ENCODE assay signal across 1 mouse cellular context in the genomic region with DNA sequence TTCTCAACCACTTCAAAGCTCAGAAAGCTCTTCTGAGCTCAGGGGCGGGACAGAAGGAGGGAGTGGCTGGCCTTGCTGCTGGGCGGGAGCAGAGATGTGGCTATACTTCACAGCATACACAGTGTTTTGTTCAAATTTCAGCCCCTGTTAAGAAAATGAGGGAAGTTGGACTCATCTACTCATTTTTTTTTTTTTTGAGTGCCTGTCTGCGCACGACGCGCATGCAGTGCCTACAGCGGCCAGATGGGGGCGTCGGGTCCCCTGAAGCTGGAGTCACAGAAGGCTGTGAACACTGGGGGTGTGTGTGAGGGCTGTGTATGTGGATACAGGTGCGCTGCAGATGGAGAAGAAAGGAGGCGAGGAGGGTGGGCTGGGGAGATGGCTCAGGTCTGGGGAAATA.
TF ChIP-seq lines count a peak whose summit lies in the region.

No protein-coding gene starts in this region.

TF ChIP-seq in C2C12, 6 proteins besides CTCF, POLR2A, EP300 and RAD21:
- TF ChIP-seq CEBPB (IDR thresholded peaks at IDR 0.05; ENCODE audit: low read depth) (no peak), MAX (IDR thresholded peaks at IDR 0.05) (peak; percentile 57)
